Mouse (Mus musculus) G1E (cell line): ENCODE measurements around the gene Ttll6. TPM values are rescaled to one million over a fixed set of nuclear protein-coding genes. Genes with fewer than 3 reads are reported as not detected.

Experiments
- ATAC-seq: 2 replicates; pipeline ENCODE4 v1.8.0; 2016; ENCODE audit warnings: mild to moderate bottlenecking; ENCODE audit not compliant: insufficient number of reproducible peaks, poor library complexity, low FRiP score, severe bottlenecking; ENCODE audit errors: extremely low read depth
- DNase-seq: peaks from one replicate; pipeline ENCODE4 v3.0.0; 2012; ENCODE audit warnings: low spot score
- H3K27me3 ChIP-seq: 2 replicates; pipeline ENCODE4 v1.6.1; 2012; ENCODE audit warnings: mild to moderate bottlenecking, low read length, inconsistent platforms; ENCODE audit not compliant: insufficient read depth
- H3K36me3 ChIP-seq: replicated peaks from 2 replicates; pipeline ENCODE3; 2012; ENCODE audit warnings: mild to moderate bottlenecking, inconsistent platforms
- H3K4me1 ChIP-seq: 2 replicates; pipeline ENCODE4 v1.6.1; 2012; ENCODE audit warnings: low read depth, low read length, inconsistent platforms, mixed read lengths; ENCODE audit not compliant: insufficient read depth
- H3K4me3 ChIP-seq: 2 replicates; pipeline ENCODE4 v1.5.1; 2012; ENCODE audit warnings: low read depth, mild to moderate bottlenecking, inconsistent platforms, low read length, moderate library complexity, mixed read lengths
- H3K9me3 ChIP-seq: replicated peaks from 2 replicates; pipeline ENCODE4 v1.6.1; 2012; ENCODE audit warnings: inconsistent platforms
- CTCF ChIP-seq: IDR thresholded peaks from 2 replicates; pipeline ENCODE4 v1.5.1; 2012; ENCODE audit warnings: low read depth, low read length, inconsistent platforms, mixed read lengths
- GATA1 ChIP-seq: IDR thresholded peaks from 2 replicates; pipeline ENCODE4 v1.6.1; 2012; ENCODE audit warnings: borderline replicate concordance, low read length, inconsistent platforms, mixed read lengths
- GATA2 ChIP-seq: IDR thresholded peaks from 2 replicates; pipeline ENCODE4 v1.6.1; 2012; ENCODE audit warnings: low read depth, low read length, inconsistent platforms, borderline replicate concordance
- POLR2AphosphoS5 ChIP-seq: IDR thresholded peaks from 2 replicates; pipeline ENCODE4 v1.6.1; 2012; ENCODE audit warnings: low read depth, low read length, inconsistent platforms; ENCODE audit not compliant: insufficient replicate concordance
- TAL1 ChIP-seq: conservative IDR thresholded peaks from 2 replicates; pipeline ENCODE4 v1.6.1; 2012; ENCODE audit warnings: low read depth, low read length, inconsistent platforms, mixed read lengths
- polyA plus RNA-seq: library from polyadenylated mRNA; stranded (reverse); fragments of >175 nt; gene quantifications from 2 replicates; pipeline ENCODE4 v1.2.3, GENCODE M21; 2012
- total RNA-seq, 2 experiments: library from RNA; stranded (forward) in 1 of 2; stranded (reverse) in 1 of 2; fragments of 200-1000 nt in 1 of 2; fragments of >200 nt in 1 of 2; fragmentation: Nextera tagmentation in 1 of 2; gene quantifications; 2 replicates each; pipeline ENCODE4 v1.2.3; 2014 to 2017

The Ttll6 gene
- total and polyA plus RNA-seq, 3 experiments: not detected

DNA sequence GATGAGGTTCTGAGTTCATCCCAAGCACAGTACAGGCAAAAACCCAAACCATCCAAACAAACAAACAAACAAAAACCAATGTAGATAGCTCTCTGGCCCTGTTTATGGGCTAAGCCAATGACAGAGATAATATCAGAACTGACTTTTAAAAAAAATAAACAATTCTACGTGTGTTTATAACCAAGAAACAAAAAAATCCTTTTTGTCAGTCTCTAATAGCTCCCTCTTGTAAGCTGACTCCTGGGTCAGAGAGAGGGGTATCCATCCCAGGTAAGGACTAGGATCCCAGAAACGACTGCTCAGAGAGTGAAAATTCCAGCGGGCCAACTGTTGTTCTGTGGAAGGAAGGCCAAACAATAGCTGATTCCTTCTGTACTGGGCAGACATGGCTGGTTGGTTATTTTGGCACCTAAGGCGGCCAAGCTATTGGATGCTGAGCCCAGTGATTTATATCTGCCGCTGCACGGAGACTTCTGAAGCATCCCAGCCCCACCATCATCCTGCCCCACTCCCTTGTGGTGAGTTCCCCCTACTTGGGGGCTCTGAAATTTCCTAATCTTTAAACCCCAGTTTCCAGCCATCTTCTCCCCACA lies 45.4 kb downstream of the Ttll6 start:
- no peaks in the 10 kb centered on the region for H3K4me1 ChIP-seq
- DNase-seq (no peak), ATAC-seq (no peak)
- TF ChIP-seq CTCF (no peak), TAL1 (no peak), POLR2AphosphoS5 (no peak), GATA2 (no peak), GATA1 (no peak)
- no peaks in the 10 kb centered on the region for H3K36me3 ChIP-seq
- H3K9me3 ChIP-seq: no peaks in the 10 kb centered on the region
- no peak overlapping the region for H3K4me3 ChIP-seq
- peaks cover 86% of the 10 kb centered on the region for H3K27me3 ChIP-seq

DNA sequence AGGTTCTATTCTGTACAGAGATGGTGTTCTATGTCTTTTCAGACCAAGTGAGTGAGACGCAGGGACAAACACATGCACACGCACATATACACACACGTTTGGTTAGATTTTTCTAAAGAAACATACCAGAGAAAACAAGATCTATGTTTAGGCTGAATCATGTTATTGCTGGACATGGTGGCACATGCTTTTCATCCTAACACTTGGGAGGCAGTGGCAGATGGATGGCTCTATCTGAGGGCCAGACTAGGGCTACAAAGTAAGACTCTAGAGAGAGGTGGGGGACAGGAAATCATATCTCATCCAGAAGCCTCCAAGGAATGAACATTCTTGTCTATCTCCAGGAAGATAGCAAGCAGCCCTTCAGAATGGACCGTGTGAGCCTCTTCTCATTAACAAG lies 47.5 kb downstream of the Ttll6 start:
- no peak for ATAC-seq
- no peak for DNase-seq
- no peak overlapping the region for H3K4me3 ChIP-seq
- H3K27me3 ChIP-seq: peaks cover 84% of the 10 kb centered on the region
- no peaks in the 10 kb centered on the region for H3K36me3 ChIP-seq
- no peaks in the 10 kb centered on the region for H3K4me1 ChIP-seq
- TF ChIP-seq POLR2AphosphoS5: no peak
- TF ChIP-seq GATA2: no peak
- H3K9me3 ChIP-seq: no peaks in the 10 kb centered on the region

DNA sequence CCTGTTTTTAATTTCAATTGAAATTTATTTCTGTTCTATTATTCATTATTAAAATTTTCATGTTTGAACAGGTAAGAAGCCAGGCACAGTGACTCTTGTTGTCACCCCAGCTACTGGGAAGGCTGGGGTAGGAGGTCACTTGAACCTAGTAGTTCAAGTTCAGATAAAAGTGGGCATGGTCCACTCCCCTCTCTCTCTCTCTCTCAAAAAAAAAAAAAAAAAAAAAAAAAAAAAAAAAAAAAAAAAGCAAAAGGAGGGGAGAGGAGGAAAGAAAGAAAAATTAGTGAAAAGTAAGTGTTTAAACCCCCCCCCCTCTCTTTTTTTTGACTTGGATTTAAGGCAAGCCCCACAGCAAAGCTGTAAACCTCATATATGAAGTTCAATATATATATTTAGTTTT lies 50.6 kb downstream of the Ttll6 start:
- Histone ChIP-seq H3K36me3 (no peaks in the 10 kb centered on the region), H3K27me3 (peaks cover 85% of the 10 kb centered on the region), H3K9me3 (no peaks in the 10 kb centered on the region), H3K4me3 (no peak overlapping the region), H3K4me1 (no peaks in the 10 kb centered on the region)
- DNase-seq: no peak
- no peak for ATAC-seq
- TF ChIP-seq TAL1 (no peak), GATA1 (no peak)

DNA sequence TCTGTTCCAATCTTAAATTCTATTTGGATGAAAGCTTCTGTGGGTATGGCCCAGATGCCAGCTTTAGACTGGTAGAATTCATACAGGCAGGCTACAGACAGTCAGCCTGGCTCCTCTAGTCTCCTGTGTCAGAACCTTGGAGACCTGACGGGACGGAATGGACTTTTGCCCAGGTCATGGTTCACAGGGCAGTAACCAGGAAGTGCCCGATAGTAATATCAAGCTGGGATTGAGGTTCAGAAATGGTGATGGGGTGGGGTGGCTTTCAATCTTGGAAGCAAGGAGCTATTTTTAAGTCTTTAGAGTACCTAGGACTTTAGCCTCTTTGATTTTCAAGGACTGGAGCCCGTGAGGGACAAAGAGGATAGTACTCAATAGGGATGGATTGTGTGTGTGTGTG lies 53.7 kb downstream of the Ttll6 start:
- peaks cover 75% of the 10 kb centered on the region for H3K27me3 ChIP-seq
- no peak overlapping the region for H3K4me3 ChIP-seq
- H3K36me3 ChIP-seq: no peaks in the 10 kb centered on the region
- H3K9me3 ChIP-seq: no peaks in the 10 kb centered on the region
- ATAC-seq: no peak
- no peak for DNase-seq
- peaks cover 13% of the 10 kb centered on the region for H3K4me1 ChIP-seq
- TF ChIP-seq POLR2AphosphoS5 (no peak), TAL1 (no peak), CTCF (no peak), GATA2 (no peak), GATA1 (no peak)

DNA sequence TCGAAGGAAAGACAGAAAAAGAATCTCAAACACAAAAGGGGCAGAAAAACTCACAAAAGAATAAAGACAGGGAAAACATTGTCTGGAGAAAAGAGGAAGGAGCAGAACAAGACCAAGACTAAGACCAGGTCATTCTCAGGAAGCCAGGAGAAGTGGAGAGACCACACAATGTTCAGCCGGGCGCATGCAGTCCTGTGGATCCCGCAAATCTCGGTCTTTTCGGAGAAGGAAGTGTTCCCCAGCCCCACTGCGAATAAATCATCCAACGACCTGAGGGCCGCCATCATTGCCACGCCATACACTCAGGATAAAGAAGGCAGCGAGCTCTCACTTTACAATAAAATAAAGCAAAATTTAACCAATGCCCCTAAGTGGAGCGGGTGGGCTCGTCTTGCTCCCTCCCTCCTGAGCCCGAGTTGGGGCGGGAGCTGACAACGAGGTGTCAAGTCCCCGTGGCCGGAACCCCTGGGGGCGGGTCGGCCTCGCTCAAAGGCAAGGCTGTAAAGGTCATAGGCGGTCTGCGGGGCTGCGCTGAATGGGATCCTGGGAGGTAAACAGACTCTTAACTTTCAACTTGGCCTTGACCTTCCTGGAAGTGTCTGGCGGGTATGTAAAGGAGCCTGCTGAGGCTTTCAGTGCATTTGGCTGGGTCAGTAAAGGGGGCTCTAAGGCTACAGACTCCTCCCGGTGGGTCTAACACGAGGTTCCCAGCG lies 56.4 kb downstream of the Ttll6 start:
- peak overlapping the region; percentile 46; the same call in 1 of the 2 replicates for H3K4me3 ChIP-seq
- ATAC-seq: no peak
- TF ChIP-seq GATA2: no peak
- no peak for TF ChIP-seq TAL1
- TF ChIP-seq CTCF: no peak
- TF ChIP-seq POLR2AphosphoS5: no peak
- no peak for TF ChIP-seq GATA1
- no peak for DNase-seq
- peaks cover 36% of the 10 kb centered on the region for H3K4me1 ChIP-seq
- H3K27me3 ChIP-seq: peaks cover 58% of the 10 kb centered on the region
- H3K9me3 ChIP-seq: no peaks in the 10 kb centered on the region
- H3K36me3 ChIP-seq: no peaks in the 10 kb centered on the region

DNA sequence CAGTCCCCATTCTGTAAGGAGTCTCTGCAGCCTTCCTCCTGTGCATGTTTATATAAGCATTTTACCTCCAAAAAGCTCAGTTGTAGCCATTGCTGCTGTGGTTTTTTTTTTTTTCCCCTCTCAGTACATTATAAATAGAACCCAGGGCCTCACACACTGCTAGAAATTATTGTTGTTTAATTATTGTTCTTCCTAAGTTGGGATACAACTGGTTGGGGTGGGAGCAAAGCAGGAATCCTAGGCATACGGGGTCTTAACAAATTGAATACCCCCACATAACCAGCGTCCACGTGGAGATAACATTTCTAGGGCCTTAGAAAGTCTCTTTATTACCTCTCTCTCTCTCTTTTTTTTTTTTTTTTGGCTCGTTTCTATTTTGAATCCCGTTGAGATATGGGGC lies 57.5 kb downstream of the Ttll6 start:
- Histone ChIP-seq H3K4me3 (no peak overlapping the region), H3K9me3 (no peaks in the 10 kb centered on the region), H3K36me3 (peaks cover 6% of the 10 kb centered on the region), H3K4me1 (peaks cover 47% of the 10 kb centered on the region), H3K27me3 (peaks cover 46% of the 10 kb centered on the region)
- ATAC-seq (no peak), DNase-seq (no peak)
- TF ChIP-seq POLR2AphosphoS5 (no peak), GATA2 (no peak), GATA1 (no peak), CTCF (no peak), TAL1 (no peak)
